Mouse (Mus musculus): ENCODE data around the gene Gpr62. TPM values are rescaled to one million over a fixed set of nuclear protein-coding genes. Genes with fewer than 3 reads are reported as not detected.
A peak's percentile ranks its signal among the peaks of the same experiment; 100 is the strongest.

Gpr62 gene
- polyA plus RNA-seq, 1 experiment = not detected

DNA sequence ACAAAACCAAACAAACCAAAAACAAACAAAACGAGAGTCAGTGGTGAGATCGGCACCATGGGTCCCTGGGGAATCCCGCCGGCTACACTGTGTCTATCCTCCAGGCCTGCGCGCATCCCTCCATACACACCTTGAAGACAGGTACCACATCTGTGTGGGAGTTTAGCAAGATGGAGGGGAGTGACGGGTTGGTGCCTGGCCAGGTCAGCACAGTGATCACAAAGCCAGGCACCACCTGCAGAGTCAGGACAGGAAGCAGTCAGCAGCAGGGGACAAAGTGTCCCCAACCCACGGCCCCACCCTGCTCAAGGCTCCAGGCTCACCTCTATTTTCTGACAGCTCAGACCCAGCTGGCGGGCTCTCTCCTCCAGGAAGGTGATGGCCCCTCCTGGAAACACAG is 29.2 kb downstream of the Gpr62 start:
- 88% methylated on average over 9 of the region's 9 CpGs for WGBS
- Histone ChIP-seq H3K4me3 (replicated peaks; ENCODE audit: control insufficient read depth, low read depth, low read length) (no peak overlapping the region), H3K27ac (ENCODE audit: control insufficient read depth, insufficient read depth, low read depth, low read length, poor library complexity) (no peak overlapping the region), H3K4me1 (ENCODE audit: control insufficient read depth, insufficient read depth, low read length) (peaks cover 3% of the 10 kb centered on the region; the same call in 1 of the 2 replicates)
- TF ChIP-seq CTCF (IDR thresholded peaks at IDR 0.05; ENCODE audit: control insufficient read depth, insufficient read depth, low read length) (no peak), POLR2A (IDR thresholded peaks at IDR 0.05; ENCODE audit: borderline replicate concordance, control insufficient read depth, low read depth, low read length) (no peak)

GRCm38 (mm10) chr9:106433389-106433788 is 32.3 kb downstream of the Gpr62 start:
- Histone ChIP-seq H3K4me1 (ENCODE audit: control insufficient read depth, insufficient read depth, low read length) (peaks cover 3% of the 10 kb centered on the region; the same call in 1 of the 2 replicates), H3K27ac (ENCODE audit: control insufficient read depth, insufficient read depth, low read depth, low read length, poor library complexity) (no peak overlapping the region)

DNA sequence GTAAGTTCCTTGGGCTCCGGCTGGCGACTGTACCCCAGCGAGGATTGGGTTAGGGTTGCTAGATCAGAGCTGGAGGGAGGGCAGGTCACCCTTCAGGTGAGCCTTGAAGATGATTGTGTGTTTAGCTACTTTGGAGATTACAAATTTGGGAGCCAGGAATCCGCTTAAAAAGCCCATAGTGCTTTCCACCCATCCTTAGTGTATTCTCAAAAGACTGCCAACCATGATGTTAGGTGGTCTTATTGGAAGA is 35.8 kb downstream of the Gpr62 start:
- H3K4me3 ChIP-seq (replicated peaks; ENCODE audit: control insufficient read depth, low read depth, low read length) = peak overlapping the region; percentile 76
- WGBS = under 1% methylated on average over 4 of the region's 4 CpGs
- H3K4me1 ChIP-seq (ENCODE audit: control insufficient read depth, insufficient read depth, low read length) = no peaks in the 10 kb centered on the region; the same call in 1 of the 2 replicates

More at GRCm38 (mm10) chr9:106433389-106433788, 32.3 kb downstream of the Gpr62 start:
- no peak for TF ChIP-seq CTCF (IDR thresholded peaks at IDR 0.05; ENCODE audit: control insufficient read depth, insufficient read depth, low read length)
- TF ChIP-seq POLR2A (IDR thresholded peaks at IDR 0.05; ENCODE audit: borderline replicate concordance, control insufficient read depth, low read depth, low read length) = no peak
- H3K4me3 ChIP-seq (replicated peaks; ENCODE audit: control insufficient read depth, low read depth, low read length) = no peak overlapping the region
- 68% methylated on average over 7 of the region's 7 CpGs for WGBS

GRCm38 (mm10) chr9:106429221-106430014 is 36.3 kb downstream of the Gpr62 start, which contains the start of gene Rpl29:
Gene Rpl29 (plus strand): TSS chr9:106429454.
- peak within 1 kb of the TSS; percentile 76 for H3K4me3 ChIP-seq (replicated peaks; ENCODE audit: control insufficient read depth, low read depth, low read length)
- TF ChIP-seq POLR2A (IDR thresholded peaks at IDR 0.05; ENCODE audit: borderline replicate concordance, control insufficient read depth, low read depth, low read length) (peak; percentile 72; the same call in 1 of the 2 replicates), CTCF (IDR thresholded peaks at IDR 0.05; ENCODE audit: control insufficient read depth, insufficient read depth, low read length) (no peak)
- peak within 1 kb of the TSS; percentile 86 for H3K27ac ChIP-seq (ENCODE audit: control insufficient read depth, insufficient read depth, low read depth, low read length, poor library complexity)
- H3K4me1 ChIP-seq (ENCODE audit: control insufficient read depth, insufficient read depth, low read length) = no peaks in the 10 kb centered on the region; the same call in 1 of the 2 replicates
- WGBS = under 1% methylated on average over 55 of the region's 55 CpGs

More for the DNA sequence above, 35.8 kb downstream of the Gpr62 start:
- TF ChIP-seq POLR2A (IDR thresholded peaks at IDR 0.05; ENCODE audit: borderline replicate concordance, control insufficient read depth, low read depth, low read length) (no peak), CTCF (IDR thresholded peaks at IDR 0.05; ENCODE audit: control insufficient read depth, insufficient read depth, low read length) (no peak)
- H3K27ac ChIP-seq (ENCODE audit: control insufficient read depth, insufficient read depth, low read depth, low read length, poor library complexity) = peak overlapping the region; percentile 86

DNA sequence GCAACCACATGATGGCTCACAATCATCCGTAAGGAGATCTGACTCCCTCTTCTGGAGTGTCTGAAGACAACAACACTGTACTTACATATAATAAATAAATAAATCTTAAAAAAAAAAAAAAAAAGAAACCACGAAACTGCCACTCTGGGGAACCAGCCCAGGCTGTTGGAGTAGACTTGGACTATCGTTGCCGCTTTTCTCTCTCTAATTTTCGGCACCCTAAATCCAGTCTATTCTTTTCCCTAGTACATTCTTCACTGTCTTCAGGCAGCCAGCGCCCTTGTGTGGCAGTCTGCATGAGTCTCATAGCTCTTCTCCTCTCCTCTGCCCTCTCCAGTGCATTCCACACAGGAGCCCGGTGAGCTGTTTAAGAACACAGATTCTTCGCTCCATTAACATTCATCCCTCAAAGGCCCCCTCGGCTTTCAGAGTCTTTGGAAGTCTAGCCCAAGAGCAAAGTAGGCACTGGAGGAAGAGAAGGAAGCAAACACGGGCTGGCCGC is 37.0 kb downstream of the Gpr62 start:
- Histone ChIP-seq H3K4me1 (ENCODE audit: control insufficient read depth, insufficient read depth, low read length) (no peaks in the 10 kb centered on the region; the same call in 1 of the 2 replicates), H3K4me3 (replicated peaks; ENCODE audit: control insufficient read depth, low read depth, low read length) (peak overlapping the region; percentile 73), H3K27ac (ENCODE audit: control insufficient read depth, insufficient read depth, low read depth, low read length, poor library complexity) (peak overlapping the region; percentile 53)
- TF ChIP-seq CTCF (IDR thresholded peaks at IDR 0.05; ENCODE audit: control insufficient read depth, insufficient read depth, low read length) (no peak), POLR2A (IDR thresholded peaks at IDR 0.05; ENCODE audit: borderline replicate concordance, control insufficient read depth, low read depth, low read length) (no peak)
- WGBS = 4% methylated on average over 11 of the region's 11 CpGs

DNA sequence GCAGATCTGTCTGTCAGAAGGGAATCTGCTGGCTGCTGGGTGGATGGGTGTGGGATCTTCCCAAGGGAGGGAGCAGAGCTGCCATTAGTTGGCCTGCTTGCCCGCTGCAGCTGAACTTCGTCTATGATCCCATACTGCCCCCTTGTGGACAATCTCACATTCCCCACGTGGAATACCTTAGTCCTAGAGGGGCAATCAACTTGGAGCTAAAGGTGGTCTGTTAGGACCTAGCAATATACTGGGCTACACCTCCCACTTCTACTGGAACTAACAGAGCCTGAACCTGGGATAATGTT is 43.9 kb downstream of the Gpr62 start:
- 0% methylated on average over 3 of the region's 3 CpGs for WGBS
- TF ChIP-seq CTCF (IDR thresholded peaks at IDR 0.05; ENCODE audit: control insufficient read depth, insufficient read depth, low read length) = peak; percentile 94
- TF ChIP-seq POLR2A (IDR thresholded peaks at IDR 0.05; ENCODE audit: borderline replicate concordance, control insufficient read depth, low read depth, low read length) = no peak
- H3K27ac ChIP-seq (ENCODE audit: control insufficient read depth, insufficient read depth, low read depth, low read length, poor library complexity) = no peak overlapping the region
- H3K4me3 ChIP-seq (replicated peaks; ENCODE audit: control insufficient read depth, low read depth, low read length) = no peak overlapping the region
- H3K4me1 ChIP-seq (ENCODE audit: control insufficient read depth, insufficient read depth, low read length) = no peaks in the 10 kb centered on the region

- H3K27ac ChIP-seq (ENCODE audit: control insufficient read depth, insufficient read depth, low read depth, low read length, poor library complexity) = no peak overlapping the region
- TF ChIP-seq POLR2A (IDR thresholded peaks at IDR 0.05; ENCODE audit: borderline replicate concordance, control insufficient read depth, low read depth, low read length) = no peak
- no peak for TF ChIP-seq CTCF (IDR thresholded peaks at IDR 0.05; ENCODE audit: control insufficient read depth, insufficient read depth, low read length)
- no peak overlapping the region for H3K4me3 ChIP-seq (replicated peaks; ENCODE audit: control insufficient read depth, low read depth, low read length)
- 13% methylated on average over 18 of the region's 18 CpGs for WGBS
- no peaks in the 10 kb centered on the region for H3K4me1 ChIP-seq (ENCODE audit: control insufficient read depth, insufficient read depth, low read length)
Measured at GRCm38 (mm10) chr9:106421033-106421864, 44.5 kb downstream of the Gpr62 start.

DNA sequence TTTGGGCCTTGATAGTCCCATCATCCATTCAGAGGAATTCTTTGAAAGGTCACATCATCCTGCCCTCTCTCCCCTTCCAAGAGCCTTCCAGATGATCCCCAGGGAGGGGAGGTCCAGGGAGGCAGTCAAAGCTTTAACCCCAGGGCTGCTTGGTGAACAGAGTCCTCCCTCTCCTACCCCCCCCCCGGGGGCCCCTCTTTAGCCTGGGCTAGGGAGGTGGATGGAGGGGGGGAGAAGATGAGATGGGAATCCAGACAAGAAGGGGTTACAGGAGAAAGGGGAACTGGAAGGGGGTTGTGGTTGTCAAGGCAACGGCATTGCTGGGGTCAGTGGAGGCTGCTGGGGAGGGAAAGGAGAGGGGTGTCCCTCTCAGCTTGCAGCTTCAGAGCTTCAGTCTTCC is 45.1 kb downstream of the Gpr62 start:
- H3K27ac ChIP-seq (ENCODE audit: control insufficient read depth, insufficient read depth, low read depth, low read length, poor library complexity) = no peak overlapping the region
- H3K4me1 ChIP-seq (ENCODE audit: control insufficient read depth, insufficient read depth, low read length) = no peaks in the 10 kb centered on the region
- no peak overlapping the region for H3K4me3 ChIP-seq (replicated peaks; ENCODE audit: control insufficient read depth, low read depth, low read length)
- TF ChIP-seq POLR2A (IDR thresholded peaks at IDR 0.05; ENCODE audit: borderline replicate concordance, control insufficient read depth, low read depth, low read length) (no peak), CTCF (IDR thresholded peaks at IDR 0.05; ENCODE audit: control insufficient read depth, insufficient read depth, low read length) (no peak)
- 2% methylated on average over 2 of the region's 2 CpGs for WGBS
